Mouse (Mus musculus): Measurements from ENCODE around the gene Fstl4.

Fstl4 gene

GRCm38 (mm10) chr11:53202459-53203250, 438.2 kb downstream of the Fstl4 start:
- DNase-seq (ENCODE audit: low spot score): no peak

GRCm38 (mm10) chr11:53210876-53211275, 446.4 kb downstream of the Fstl4 start:
- DNase-seq (ENCODE audit: low spot score): no peak

GRCm38 (mm10) chr11:53229011-53229410, 464.6 kb downstream of the Fstl4 start:
- DNase-seq (ENCODE audit: low spot score): no peak

GRCm38 (mm10) chr11:53231836-53232235, 467.4 kb downstream of the Fstl4 start:
- no peak for DNase-seq (ENCODE audit: low spot score)

GRCm38 (mm10) chr11:53233590-53233989, 469.2 kb downstream of the Fstl4 start:
- no peak for DNase-seq (ENCODE audit: low spot score)

Measured in testis, postnatal 10 days (tissue).